Mouse (Mus musculus): ENCODE results near the gene Scap.

DNA sequence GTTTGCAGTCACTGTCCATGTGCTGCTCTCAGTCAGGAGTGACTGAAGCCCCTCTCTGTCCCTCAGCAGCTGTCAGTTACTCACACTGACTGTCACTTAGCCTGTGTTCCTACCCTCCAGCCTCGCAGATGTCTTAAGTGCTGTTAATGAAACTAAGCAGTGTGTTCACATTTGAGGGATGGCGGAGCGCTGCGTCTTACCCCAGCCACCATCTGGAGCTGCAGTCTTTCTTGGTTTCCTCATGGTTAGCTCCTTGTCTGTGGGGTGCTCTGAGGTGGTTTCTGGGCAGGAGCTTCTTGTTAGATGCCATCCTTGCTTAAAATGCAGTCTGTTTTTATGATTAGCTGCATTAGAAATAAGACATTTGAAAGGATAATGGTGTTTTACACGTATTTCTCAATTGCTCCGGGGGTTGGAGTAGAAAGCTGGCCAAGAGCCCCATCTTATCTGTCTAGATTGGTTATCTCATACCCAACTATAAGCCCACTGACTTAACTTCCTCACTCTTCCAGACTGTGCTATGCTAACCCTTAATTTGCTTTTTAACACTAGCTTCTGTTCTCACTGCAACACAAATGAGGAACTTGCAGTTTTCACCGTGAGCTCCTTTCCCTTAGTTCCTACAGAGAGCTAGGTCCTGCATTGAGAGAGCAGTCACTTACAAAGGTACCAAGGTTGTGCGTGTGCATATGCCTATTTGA is 19.0 kb downstream of the Scap start:
- TF ChIP-seq POLR2A (IDR thresholded peaks at IDR 0.05; ENCODE audit: insufficient read depth, low read length) (no peak), EP300 (IDR thresholded peaks at IDR 0.05; ENCODE audit: insufficient read depth, low read depth, low read length) (no peak), CTCF (IDR thresholded peaks at IDR 0.05; ENCODE audit: low read depth, low read length) (no peak)
